Mouse (Mus musculus): ENCODE results near the gene Cadps. TPM values are rescaled to one million over a fixed set of nuclear protein-coding genes. Genes with fewer than 3 reads are reported as not detected.

The Cadps gene
- polyA plus RNA-seq, 1 experiment from 2014 or later = 63.4 TPM

DNA sequence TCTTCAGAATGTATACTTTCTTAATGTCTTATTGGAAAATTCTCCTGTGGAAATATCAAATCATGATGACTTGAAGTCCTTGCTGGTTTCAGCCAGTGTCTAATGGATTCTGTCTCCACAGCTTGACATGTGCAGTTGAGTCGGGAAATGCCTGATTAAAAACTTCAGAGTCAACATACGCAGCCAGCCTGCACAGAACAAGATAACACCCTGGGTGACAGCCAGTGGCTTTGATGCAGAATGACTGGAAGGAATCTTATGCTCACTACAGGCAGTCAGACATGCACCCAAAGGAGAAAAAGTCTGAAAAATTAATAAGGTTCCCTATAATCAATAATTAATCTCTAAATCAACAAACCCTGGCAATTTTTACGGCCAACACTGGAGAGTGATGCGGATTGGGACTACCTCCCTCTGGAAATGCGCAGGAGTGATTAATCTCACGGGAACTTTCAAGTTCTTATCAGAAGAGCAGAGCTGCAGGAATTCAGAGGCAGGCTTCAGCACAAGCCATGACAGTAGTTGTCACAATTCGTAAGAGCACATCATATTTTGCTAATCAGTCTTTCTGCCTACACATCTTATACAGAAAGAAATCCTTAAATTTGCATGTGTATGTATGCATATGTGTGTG is 185.6 kb downstream of the Cadps start:
- no peak overlapping the region for H3K9ac ChIP-seq
- no peak for DNase-seq (ENCODE audit: low spot score)
- no peaks in the 10 kb centered on the region; the same call in 1 of the 2 replicates for H3K4me1 ChIP-seq (replicated peaks; ENCODE audit: control insufficient read depth, insufficient read depth, low read length)
- no peak overlapping the region for H3K4me2 ChIP-seq (replicated peaks)
- H3K27me3 ChIP-seq (ENCODE audit: control insufficient read depth, insufficient read depth, low read length) = no peaks in the 10 kb centered on the region
- 62% methylated on average over 7 of the region's 7 CpGs for WGBS
- no peaks in the 10 kb centered on the region for H3K9me3 ChIP-seq (ENCODE audit: control insufficient read depth, low read length)
- no peak for ATAC-seq (ENCODE audit: low FRiP score)
- H3K27ac ChIP-seq = peak overlapping the region; percentile 14; the same call in 1 of the 2 replicates
- H3K36me3 ChIP-seq (replicated peaks; ENCODE audit: control insufficient read depth, insufficient read depth) = no peaks in the 10 kb centered on the region
- no peak overlapping the region for H3K4me3 ChIP-seq (replicated peaks; ENCODE audit: low read length)

DNA sequence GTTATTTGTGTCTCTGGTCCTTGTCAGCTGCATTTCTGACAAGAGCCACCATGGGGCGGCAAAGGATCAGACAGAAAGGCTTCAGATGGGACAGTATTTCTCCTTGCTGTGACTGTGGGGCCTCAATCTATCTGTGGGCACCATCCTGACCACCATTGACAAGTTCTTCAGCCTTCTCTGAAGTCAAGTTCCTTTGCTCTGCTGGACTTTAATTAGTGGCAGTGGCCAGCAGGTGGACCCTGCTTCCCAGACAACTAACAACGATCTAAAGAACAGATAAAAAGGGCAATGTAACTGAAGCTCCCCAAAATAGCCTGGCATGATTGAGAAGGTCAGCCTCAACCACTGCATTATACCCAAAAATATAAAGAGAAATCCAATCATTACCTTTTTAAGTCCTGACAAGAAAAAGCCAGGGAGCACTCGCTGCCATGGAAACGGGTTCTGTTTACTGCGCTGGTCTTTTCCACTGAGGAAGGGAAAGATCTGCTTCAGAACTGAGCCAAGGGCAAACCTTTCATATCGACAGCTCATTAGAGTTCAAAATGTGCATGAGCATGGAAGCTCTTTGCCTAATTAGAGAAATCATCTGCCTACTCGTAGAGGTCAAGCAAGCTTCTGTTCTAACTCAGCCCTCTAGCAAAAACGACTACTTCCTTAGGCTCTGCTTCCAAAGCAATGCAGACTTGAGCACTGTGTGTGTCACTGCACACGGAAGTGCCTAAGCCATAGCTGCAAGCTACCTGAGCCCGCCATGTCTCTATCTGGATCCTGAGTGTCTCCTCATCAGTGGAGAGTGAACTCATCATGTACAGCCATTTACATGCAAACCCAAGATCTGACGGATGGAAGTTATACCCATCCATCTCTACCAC is 198.4 kb downstream of the Cadps start:
- Histone ChIP-seq H3K4me3 (replicated peaks; ENCODE audit: low read length) (no peak overlapping the region), H3K9ac (no peak overlapping the region), H3K4me1 (replicated peaks; ENCODE audit: control insufficient read depth, insufficient read depth, low read length) (no peaks in the 10 kb centered on the region), H3K4me2 (replicated peaks) (no peak overlapping the region), H3K36me3 (replicated peaks; ENCODE audit: control insufficient read depth, insufficient read depth) (no peaks in the 10 kb centered on the region), H3K9me3 (ENCODE audit: control insufficient read depth, low read length) (no peaks in the 10 kb centered on the region), H3K27me3 (ENCODE audit: control insufficient read depth, insufficient read depth, low read length) (no peaks in the 10 kb centered on the region), H3K27ac (no peak overlapping the region)
- WGBS = 80% methylated on average over 11 of the region's 11 CpGs
- ATAC-seq (ENCODE audit: low FRiP score) (peak; percentile 46), DNase-seq (ENCODE audit: low spot score) (peak; percentile 46)

DNA sequence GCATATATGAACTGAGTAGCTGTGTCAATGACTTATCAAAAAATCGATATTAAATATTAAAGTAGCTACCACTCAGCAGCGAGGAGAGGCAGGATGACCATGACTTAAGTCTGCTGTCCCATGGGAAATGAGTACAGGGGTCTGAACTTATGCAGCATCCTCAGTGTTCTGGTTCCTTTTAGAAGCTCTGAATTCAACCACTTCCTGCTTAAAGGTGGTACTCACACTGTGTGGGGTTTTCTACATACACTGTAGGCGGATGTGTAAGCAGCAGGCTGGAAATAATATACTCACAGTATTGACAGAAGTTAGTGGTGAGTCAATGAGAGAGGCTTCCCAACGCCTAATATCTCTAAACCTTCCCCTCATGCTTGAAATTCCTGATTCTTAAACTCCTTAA is 215.9 kb downstream of the Cadps start:
- H3K4me2 ChIP-seq (replicated peaks) = no peak overlapping the region
- H3K27me3 ChIP-seq (ENCODE audit: control insufficient read depth, insufficient read depth, low read length) = no peaks in the 10 kb centered on the region
- no peak overlapping the region for H3K27ac ChIP-seq
- 90% methylated on average over 4 of the region's 4 CpGs for WGBS
- DNase-seq (ENCODE audit: low spot score) (no peak), ATAC-seq (ENCODE audit: low FRiP score) (no peak)
- no peaks in the 10 kb centered on the region for H3K9me3 ChIP-seq (ENCODE audit: control insufficient read depth, low read length)
- no peak overlapping the region for H3K4me3 ChIP-seq (replicated peaks; ENCODE audit: low read length)
- peaks cover 16% of the 10 kb centered on the region for H3K36me3 ChIP-seq (replicated peaks; ENCODE audit: control insufficient read depth, insufficient read depth)
- H3K4me1 ChIP-seq (replicated peaks; ENCODE audit: control insufficient read depth, insufficient read depth, low read length) = no peaks in the 10 kb centered on the region
- H3K9ac ChIP-seq = no peak overlapping the region

DNA sequence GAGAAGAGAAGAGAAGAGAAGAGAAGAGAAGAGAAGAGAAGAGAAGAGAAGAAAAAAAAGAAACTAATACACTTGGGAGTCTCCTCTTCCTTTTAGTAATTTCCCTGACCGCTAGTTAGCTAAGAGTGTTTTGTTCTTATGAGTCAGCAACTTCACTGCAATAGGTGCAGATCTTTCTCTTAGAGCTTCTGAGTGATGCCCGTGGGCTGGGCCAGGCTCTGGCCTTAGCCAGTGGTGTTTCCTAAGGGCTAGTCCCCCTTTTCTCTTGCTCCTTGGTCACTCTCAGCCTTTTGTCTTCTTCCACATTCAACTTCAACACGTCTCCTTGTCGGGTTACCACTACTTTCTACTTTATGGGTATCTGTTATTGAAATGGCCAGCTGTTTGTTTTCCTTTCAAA is 216.7 kb downstream of the Cadps start:
- WGBS = 84% methylated on average over 4 of the region's 4 CpGs
- no peak overlapping the region for H3K4me3 ChIP-seq (replicated peaks; ENCODE audit: low read length)
- no peak overlapping the region for H3K4me2 ChIP-seq (replicated peaks)
- peaks cover 22% of the 10 kb centered on the region for H3K36me3 ChIP-seq (replicated peaks; ENCODE audit: control insufficient read depth, insufficient read depth)
- no peaks in the 10 kb centered on the region for H3K27me3 ChIP-seq (ENCODE audit: control insufficient read depth, insufficient read depth, low read length)
- ATAC-seq (ENCODE audit: low FRiP score) = no peak
- no peak overlapping the region for H3K9ac ChIP-seq
- H3K9me3 ChIP-seq (ENCODE audit: control insufficient read depth, low read length) = no peaks in the 10 kb centered on the region
- H3K27ac ChIP-seq = no peak overlapping the region
- no peaks in the 10 kb centered on the region for H3K4me1 ChIP-seq (replicated peaks; ENCODE audit: control insufficient read depth, insufficient read depth, low read length)
- DNase-seq (ENCODE audit: low spot score) = no peak

DNA sequence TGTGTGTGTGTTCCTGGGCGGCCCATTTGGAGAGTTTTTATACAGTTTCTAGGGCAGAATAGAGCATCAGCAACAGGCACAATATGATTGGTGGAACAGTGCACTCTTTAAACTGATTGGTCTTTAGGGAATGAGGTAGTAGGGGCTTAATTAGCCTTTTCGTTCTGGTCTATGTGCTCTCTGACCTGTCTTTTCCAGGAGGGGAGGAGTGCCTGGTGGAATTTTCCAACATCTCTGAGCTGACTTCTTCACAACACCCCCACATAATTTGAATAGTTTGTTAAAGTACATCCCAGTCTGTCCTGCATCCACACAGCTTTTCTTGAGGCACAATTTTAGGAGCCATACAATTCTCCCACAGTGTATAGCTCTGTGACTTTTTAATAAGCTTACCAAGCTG is 220.8 kb downstream of the Cadps start:
- Histone ChIP-seq H3K36me3 (replicated peaks; ENCODE audit: control insufficient read depth, insufficient read depth) (peaks cover 24% of the 10 kb centered on the region), H3K9ac (no peak overlapping the region), H3K4me3 (replicated peaks; ENCODE audit: low read length) (no peak overlapping the region), H3K9me3 (ENCODE audit: control insufficient read depth, low read length) (no peaks in the 10 kb centered on the region), H3K27me3 (ENCODE audit: control insufficient read depth, insufficient read depth, low read length) (no peaks in the 10 kb centered on the region), H3K4me1 (replicated peaks; ENCODE audit: control insufficient read depth, insufficient read depth, low read length) (no peaks in the 10 kb centered on the region), H3K27ac (no peak overlapping the region), H3K4me2 (replicated peaks) (no peak overlapping the region)
- WGBS = 77% methylated on average over 2 of the region's 2 CpGs
- no peak for DNase-seq (ENCODE audit: low spot score)
- no peak for ATAC-seq (ENCODE audit: low FRiP score)

DNA sequence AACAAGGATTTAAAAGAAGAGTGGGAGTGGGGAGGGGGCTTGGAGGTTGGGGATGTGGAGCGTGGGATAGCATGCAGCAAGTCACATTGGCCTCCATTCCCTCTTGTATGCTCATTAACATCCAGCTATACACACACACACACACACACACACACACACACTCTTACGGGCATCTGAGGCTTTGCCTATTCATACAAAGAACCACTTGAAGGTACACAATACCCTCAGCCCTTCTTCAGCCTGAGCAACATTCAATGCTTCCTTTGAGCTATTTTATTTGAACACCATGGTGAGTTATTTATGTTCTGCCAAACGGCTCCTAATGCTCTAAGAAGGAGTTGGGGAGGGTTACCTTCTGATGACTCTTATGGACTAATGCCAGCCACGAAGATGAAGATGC is 227.6 kb downstream of the Cadps start:
- no peaks in the 10 kb centered on the region for H3K9me3 ChIP-seq (ENCODE audit: control insufficient read depth, low read length)
- H3K9ac ChIP-seq = no peak overlapping the region
- 0 out of 2 replicates have a peak, but pooled peaks cover 9% of the 10 kb centered on the region for H3K4me1 ChIP-seq (replicated peaks; ENCODE audit: control insufficient read depth, insufficient read depth, low read length)
- WGBS = 27% methylated on average over 4 of the region's 4 CpGs
- DNase-seq (ENCODE audit: low spot score) (no peak), ATAC-seq (ENCODE audit: low FRiP score) (peak; percentile 68; the same call in 1 of the 2 replicates)
- H3K36me3 ChIP-seq (replicated peaks; ENCODE audit: control insufficient read depth, insufficient read depth) = peaks cover 9% of the 10 kb centered on the region; the same call in 1 of the 2 replicates
- no peak overlapping the region for H3K27ac ChIP-seq
- no peaks in the 10 kb centered on the region for H3K27me3 ChIP-seq (ENCODE audit: control insufficient read depth, insufficient read depth, low read length)
- no peak overlapping the region for H3K4me2 ChIP-seq (replicated peaks)
- H3K4me3 ChIP-seq (replicated peaks; ENCODE audit: low read length) = no peak overlapping the region

DNA sequence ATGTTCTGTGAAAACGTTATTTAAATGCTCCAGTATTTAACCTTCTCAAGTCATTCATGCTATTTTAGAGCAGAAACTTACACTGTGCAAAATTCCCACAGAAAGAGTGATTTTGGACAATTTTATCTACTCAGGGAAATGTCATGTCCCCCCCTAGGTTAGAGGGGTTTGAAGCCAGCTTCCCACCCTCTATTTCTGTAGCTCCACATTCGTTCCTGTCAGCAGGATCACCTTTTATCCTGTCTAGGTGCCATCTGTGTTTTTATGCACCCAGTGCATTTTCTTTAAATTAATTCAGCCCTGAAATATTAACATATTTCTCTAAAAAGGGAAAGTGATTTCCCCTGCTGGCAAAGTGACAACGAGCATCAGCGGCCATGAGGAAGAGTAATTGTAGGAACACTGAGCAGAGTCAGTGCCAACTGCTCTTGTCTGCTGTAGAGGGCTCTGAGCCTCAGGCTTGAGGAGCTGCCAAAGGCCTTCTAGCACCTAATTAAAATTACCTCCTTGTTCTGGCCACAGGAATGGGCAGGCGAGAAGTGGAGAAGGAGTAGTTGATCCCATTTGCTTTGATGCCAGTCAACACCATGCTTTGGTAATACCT is 230.3 kb downstream of the Cadps start:
- H3K4me3 ChIP-seq (replicated peaks; ENCODE audit: low read length) = no peak overlapping the region
- H3K27me3 ChIP-seq (ENCODE audit: control insufficient read depth, insufficient read depth, low read length) = no peaks in the 10 kb centered on the region
- H3K27ac ChIP-seq = no peak overlapping the region
- H3K4me1 ChIP-seq (replicated peaks; ENCODE audit: control insufficient read depth, insufficient read depth, low read length) = 0 out of 2 replicates have a peak, but pooled peaks cover 9% of the 10 kb centered on the region
- DNase-seq (ENCODE audit: low spot score) (peak; percentile 45), ATAC-seq (ENCODE audit: low FRiP score) (0 out of 2 replicates have a peak, but pooled peaks have one; percentile 46)
- no peaks in the 10 kb centered on the region for H3K9me3 ChIP-seq (ENCODE audit: control insufficient read depth, low read length)
- H3K36me3 ChIP-seq (replicated peaks; ENCODE audit: control insufficient read depth, insufficient read depth) = peaks cover 9% of the 10 kb centered on the region; the same call in 1 of the 2 replicates
- H3K9ac ChIP-seq = no peak overlapping the region
- no peak overlapping the region for H3K4me2 ChIP-seq (replicated peaks)
- WGBS = 55% methylated on average over 5 of the region's 5 CpGs

DNA sequence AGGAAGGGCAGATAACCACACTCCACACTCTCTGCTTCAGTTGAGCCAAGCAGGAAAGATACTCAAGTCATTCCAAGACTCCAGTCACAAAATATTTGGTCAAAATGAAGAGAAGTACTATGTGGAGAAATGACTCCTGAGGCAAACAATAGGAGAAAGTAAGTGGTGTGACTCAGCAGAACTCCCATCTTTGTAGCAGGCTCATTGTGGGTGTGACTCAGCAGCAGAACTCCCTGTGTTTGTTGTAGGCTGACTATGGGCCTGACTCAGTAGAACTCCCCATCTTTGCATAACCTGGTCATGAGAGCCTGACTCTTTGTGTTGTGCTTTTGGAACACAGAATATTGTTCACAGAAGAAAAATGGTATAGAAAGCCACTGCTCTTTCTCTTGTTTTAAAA is 231.1 kb downstream of the Cadps start:
- Histone ChIP-seq H3K4me3 (replicated peaks; ENCODE audit: low read length) (no peak overlapping the region), H3K36me3 (replicated peaks; ENCODE audit: control insufficient read depth, insufficient read depth) (0 out of 2 replicates have a peak, but pooled peaks cover 5% of the 10 kb centered on the region), H3K27ac (0 out of 2 replicates have a peak overlapping the region, but pooled peaks have one; percentile 10), H3K9ac (no peak overlapping the region), H3K4me2 (replicated peaks) (no peak overlapping the region), H3K9me3 (ENCODE audit: control insufficient read depth, low read length) (no peaks in the 10 kb centered on the region), H3K27me3 (ENCODE audit: control insufficient read depth, insufficient read depth, low read length) (no peaks in the 10 kb centered on the region), H3K4me1 (replicated peaks; ENCODE audit: control insufficient read depth, insufficient read depth, low read length) (0 out of 2 replicates have a peak, but pooled peaks cover 9% of the 10 kb centered on the region)
- ATAC-seq (ENCODE audit: low FRiP score) (no peak), DNase-seq (ENCODE audit: low spot score) (no peak)

DNA sequence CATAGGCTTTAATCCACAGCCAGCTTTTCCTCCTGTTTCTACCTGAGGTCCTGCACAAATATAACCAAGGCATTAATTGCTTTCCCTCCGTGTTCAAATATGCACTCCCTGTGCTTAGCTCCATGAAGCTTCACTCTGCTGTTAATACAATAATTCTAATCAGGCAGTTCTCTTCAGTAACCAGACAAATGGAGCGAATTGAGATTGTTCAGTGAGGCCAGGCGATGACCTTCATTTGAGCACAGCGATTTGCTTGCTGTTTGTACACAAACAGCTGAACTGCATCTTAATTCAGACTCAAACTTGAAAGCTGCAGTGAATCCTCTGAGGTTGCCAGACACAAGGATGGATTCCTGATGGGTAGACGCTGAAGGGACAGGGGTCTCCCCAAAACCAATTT is 239.3 kb downstream of the Cadps start:
- no peaks in the 10 kb centered on the region for H3K36me3 ChIP-seq (replicated peaks; ENCODE audit: control insufficient read depth, insufficient read depth)
- no peaks in the 10 kb centered on the region for H3K9me3 ChIP-seq (ENCODE audit: control insufficient read depth, low read length)
- no peak overlapping the region for H3K4me3 ChIP-seq (replicated peaks; ENCODE audit: low read length)
- peaks cover 11% of the 10 kb centered on the region; the same call in 1 of the 2 replicates for H3K4me1 ChIP-seq (replicated peaks; ENCODE audit: control insufficient read depth, insufficient read depth, low read length)
- H3K4me2 ChIP-seq (replicated peaks) = no peak overlapping the region
- H3K27me3 ChIP-seq (ENCODE audit: control insufficient read depth, insufficient read depth, low read length) = no peaks in the 10 kb centered on the region
- WGBS = 74% methylated on average over 5 of the region's 5 CpGs
- no peak for DNase-seq (ENCODE audit: low spot score)
- no peak overlapping the region for H3K27ac ChIP-seq
- no peak overlapping the region for H3K9ac ChIP-seq
- ATAC-seq (ENCODE audit: low FRiP score) = no peak

All from hindbrain, embryonic 14.5 days (tissue).